Mouse (Mus musculus) olfactory bulb, adult 2 months (tissue): Measurements from ENCODE around the gene Cbx8.

Experiments
- CTCF ChIP-seq: fragments of 200-500 bp; IDR thresholded peaks from 2 replicates; pipeline ENCODE4 v1.5.1; 2012; ENCODE audit warnings: low read depth, mild to moderate bottlenecking, low read length, moderate library complexity; ENCODE audit not compliant: insufficient read depth
- POLR2A ChIP-seq: fragments of 200-500 bp; IDR thresholded peaks from 2 replicates; pipeline ENCODE4 v1.6.1; 2012; ENCODE audit warnings: mild to moderate bottlenecking, low read depth, low read length, moderate library complexity; ENCODE audit not compliant: insufficient read depth

GRCm38 (mm10) chr11:119053738-119054350, 13.1 kb upstream of the Cbx8 start:
- TF ChIP-seq POLR2A (no peak), CTCF (no peak)
